Mouse (Mus musculus): ENCODE data around the gene Zfp385c.

DNA sequence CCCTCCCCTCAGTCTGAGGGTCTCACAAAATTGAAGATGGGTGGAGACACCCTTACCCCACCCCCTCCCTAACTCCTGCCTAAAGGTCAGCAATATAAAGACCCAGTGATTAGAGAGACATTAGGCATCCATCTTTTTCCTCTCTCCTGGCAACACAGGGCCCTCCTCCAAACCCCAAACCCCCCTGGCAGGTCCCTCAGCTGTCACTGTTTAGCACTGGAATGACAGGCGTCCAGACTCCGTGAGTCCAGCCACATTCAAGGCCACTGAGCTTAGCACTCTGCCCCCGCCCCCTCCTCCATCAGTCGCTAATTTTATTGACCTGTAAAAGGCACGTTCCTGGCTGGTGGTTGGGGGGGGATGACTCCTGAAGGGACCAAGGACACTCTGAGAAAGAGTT is 899 bp upstream of the Zfp385c start:
- TF ChIP-seq CTCF (IDR thresholded peaks at IDR 0.05; ENCODE audit: low read depth) (no peak), EP300 (optimal IDR thresholded peaks at IDR 0.05) (no peak)
